Mouse (Mus musculus) B cell, adult 2 months (primary cell): ENCODE data around the gene Arhgap28.

ENCODE experiments used
- DNase-seq, 2 experiments: peaks; one replicate each; pipeline ENCODE4 v3.0.0; 2022

The Arhgap28 gene

DNA sequence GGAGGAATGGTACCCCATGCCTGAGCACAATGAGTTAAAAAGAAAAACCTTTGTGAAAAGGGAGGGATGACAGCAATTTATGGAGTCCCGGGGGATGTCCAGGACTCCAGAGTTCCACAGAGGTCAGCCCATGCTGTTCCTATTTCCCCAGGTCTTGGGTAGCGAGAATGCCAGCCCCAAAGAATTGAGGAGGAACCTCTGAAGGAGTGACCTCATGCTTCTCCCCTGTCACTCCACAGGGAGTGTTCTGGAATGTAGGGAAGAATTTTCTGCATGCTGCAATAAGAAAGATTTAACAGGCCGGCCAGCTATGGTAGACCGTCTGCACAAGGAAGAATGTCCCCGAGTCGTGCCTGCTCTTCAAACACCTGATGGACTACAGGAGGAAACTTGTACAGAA is 72.5 kb downstream of the Arhgap28 start:
- no peak for DNase-seq

GRCm38 (mm10) chr17:67930957-67931356 is 73.0 kb downstream of the Arhgap28 start:
- no peak for DNase-seq

DNA sequence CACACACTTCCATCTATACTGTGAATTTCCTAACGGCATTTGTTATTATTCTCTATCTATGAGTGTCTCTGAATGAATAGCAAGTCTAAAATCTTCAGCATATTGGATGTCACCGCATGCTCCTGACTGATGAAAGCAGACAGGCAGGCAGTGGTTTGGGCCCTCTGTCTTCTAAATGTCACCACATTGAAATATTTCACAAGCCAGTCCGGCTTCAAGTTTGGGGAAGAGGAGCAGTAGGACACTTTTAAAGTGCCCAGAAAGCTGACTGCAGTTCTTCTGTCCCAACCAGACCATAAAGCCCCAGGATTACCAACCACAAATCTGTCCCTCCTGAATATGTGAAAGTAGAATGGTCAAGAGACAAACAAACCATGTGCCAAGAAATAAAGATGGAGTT is 73.5 kb downstream of the Arhgap28 start:
- no peak for DNase-seq

DNA sequence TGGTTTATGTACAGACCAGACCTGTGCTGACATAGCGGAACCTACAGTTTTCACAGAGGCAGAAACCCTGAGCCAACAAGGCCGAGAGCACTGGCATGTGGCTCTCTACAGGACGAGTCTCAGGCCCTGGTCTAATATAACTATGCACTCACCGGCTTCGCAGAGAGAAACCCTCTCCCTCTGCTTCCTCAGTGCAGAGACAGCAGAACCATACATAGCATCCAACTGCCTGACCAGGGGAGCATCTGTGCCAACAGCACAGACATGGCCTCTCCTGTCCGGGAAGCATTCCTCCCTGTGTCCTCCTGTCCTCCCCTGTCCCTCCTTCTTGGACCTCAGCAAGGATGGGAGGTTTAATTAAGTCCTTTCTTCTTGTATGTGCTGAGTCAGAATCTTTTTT is 75.6 kb downstream of the Arhgap28 start:
- DNase-seq = no peak

GRCm38 (mm10) chr17:67927864-67928263 is 76.1 kb downstream of the Arhgap28 start:
- no peak for DNase-seq

DNA sequence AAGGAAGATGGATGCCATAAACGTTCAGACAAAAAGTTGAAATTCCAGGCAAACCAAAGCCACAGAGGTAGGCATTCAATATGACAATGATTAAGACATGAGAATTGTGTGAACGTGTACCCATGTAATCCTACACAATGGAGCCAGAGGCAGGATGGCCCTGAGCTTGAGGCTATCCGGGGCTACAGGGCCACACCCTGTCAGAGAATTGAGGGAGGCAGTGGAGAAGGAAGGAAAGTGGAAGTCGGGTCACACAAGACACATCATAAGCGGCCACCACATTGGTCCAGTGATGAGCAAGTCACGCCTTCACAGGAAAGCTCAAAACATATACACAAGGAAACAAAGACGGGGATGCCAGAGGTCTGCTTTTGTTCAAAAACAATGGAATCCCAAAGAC is 84.0 kb downstream of the Arhgap28 start:
- DNase-seq = no peak

DNA sequence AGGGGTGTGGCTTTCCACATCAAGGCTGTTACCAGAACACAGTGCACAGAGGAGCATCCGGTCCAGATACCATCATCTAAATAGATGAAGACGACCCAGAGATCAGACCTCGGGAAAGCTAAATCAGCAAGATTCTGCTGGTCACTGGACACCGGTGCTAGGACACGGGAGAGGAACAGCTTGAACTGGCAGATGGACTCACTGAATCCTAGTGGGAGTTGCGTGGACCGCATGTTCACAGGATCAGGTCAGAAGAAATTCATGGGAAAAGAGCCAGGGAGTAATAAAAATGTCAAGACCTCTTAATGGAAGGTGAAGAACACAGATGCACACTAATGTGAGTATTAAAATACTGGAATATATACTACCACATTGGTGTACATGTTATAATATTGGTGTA is 85.7 kb downstream of the Arhgap28 start:
- DNase-seq = no peak

DNA sequence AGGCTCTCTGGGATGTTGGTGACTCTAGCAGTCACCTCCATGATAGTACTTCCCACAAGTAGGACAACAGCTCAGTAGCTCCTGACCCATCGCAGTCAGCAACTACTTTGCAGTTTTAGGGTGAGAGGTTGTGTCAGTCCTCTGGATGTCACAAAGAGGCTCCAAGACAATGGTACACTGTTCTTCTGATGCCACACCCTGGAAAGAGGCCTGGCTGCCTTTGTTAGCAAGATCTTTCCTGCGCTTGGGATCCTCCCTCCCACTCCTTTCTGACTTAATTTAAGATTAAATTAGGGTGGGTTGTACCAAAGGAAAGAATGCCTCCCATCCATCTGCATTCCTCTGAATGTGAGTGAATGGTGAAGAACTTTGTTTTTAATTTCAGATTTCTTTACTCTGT is 87.0 kb downstream of the Arhgap28 start:
- no peak for DNase-seq

DNA sequence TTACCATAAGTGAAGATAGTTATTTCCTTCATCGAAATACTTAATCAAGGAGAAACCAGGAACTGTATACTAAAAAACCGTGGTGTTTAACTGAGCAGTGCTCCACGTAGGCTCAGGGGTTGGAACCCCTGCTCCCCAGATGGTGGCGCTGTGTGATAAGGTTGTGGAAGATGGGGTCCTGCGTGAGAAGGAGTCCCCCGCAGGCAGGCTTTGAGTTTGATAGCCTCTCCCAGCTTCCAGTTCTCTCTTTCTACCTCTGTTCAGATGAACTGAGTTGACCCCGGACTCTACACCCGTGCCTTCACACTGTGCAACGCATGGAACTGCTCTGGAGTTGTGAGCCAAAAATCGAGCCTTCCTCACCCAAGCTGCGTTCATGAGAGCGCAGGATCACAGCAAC is 91.3 kb downstream of the Arhgap28 start:
- DNase-seq = no peak

DNA sequence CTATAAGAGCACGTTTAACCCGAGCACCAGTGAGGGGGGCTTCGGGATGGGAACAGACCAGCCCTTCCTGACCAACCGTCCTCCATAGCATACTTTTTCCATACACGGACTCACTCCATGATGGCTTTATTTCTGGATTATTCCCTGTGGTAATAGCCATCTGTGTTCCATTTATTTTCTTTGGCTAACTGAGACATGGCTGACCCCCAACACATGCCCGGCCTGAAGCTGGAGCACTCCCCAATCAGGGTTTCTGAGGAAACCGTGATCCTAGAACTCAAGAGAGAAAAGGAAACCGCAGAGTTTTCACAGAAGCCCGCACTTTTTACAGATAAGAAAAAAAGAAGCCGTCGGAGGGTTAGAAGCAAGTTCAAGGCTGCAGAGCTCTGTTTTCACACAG is 91.9 kb downstream of the Arhgap28 start:
- no peak for DNase-seq

GRCm38 (mm10) chr17:67908537-67908936 is 95.4 kb downstream of the Arhgap28 start:
- no peak for DNase-seq

DNA sequence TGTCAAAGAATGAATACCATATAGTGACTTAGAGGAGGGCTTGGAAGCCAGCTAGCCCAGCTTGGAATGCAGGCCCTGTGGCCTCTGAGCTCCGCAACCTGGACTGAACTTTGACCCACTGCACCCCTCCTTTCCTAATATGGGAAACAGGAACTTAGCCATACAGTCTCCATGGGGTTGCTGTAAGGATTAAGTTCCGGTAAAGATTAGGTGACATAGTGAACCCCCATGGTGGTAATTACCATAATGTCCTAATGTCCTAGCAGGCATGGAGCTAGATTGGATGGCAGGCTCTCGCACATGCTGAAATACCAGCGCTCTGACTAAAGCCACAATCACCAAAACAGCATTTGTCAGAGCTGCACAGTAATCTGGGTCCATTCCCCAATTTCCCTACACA is 95.8 kb downstream of the Arhgap28 start:
- no peak for DNase-seq

DNA sequence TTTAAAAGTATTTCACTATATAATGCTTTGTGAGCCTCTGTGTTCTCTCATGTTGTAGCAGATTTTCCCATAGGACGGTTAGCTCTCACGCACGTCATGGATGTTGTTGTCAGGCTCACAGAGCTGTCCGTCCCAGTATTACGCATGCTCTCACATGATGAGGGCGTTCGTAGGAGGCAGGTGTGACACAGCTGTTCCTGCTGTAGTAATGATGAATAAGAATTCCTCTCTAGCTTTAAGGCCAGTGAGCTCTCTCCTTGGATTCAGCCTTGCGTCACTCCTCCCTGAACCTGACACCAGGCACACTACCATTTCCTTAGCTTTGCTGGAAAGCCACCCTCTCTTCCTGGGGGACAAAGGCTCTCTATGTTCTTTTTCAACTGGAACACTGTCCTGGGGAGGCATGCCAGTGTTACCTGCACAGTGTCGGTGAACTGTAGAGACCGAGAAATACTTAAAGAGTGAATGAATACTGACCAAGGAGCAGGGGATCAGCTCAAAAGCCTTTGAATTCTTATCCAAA is 96.3 kb downstream of the Arhgap28 start:
- DNase-seq = no peak

DNA sequence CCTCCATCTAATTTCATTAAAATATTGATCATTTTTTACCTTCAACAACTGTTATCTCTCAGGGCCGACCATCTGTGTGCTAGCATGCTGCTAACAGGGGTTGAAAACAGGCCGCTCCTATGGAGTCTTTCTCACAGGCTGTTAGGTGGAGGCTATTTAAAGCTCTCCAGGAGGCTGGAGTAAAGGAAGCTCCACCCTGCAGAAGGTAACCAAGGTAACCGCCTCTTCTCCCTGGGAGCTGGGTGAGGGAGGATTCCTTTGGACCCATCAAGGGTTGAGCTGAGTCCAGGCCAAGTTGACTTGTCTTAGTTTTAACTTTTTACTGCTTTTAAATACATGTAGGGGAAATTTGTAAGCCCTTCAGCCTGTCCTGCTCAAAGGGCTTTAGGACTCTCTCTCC is 97.7 kb downstream of the Arhgap28 start:
- no peak for DNase-seq

DNA sequence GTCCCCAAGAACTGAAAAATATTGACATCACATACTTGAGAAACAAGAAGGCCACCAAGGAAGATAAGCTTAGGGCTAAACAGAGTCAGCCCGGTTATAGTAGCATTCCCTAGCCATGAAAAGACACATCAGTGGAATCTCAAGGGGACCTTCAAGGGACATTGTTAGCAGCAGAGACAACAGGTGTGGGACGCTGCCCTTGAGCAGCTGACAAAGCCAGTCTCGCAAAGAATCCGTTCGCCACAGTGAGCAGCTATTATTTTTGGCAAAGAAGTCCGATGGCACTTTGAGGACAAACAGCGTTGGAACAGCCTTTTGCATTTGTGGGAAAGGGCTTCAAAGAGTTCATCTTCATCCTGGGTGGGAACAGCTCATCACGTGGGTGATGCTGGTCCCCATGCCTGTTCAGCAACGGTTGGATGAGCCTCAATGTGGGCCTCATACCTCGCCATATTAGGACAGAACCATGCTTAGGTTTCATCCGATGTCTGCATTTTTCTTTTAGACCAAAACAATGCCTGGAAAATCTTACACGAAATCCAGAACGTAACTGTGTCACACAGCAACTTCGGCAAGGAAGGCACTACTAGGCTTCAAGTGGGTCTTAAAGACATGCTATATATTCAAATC is 99.5 kb downstream of the Arhgap28 start:
- no peak for DNase-seq

DNA sequence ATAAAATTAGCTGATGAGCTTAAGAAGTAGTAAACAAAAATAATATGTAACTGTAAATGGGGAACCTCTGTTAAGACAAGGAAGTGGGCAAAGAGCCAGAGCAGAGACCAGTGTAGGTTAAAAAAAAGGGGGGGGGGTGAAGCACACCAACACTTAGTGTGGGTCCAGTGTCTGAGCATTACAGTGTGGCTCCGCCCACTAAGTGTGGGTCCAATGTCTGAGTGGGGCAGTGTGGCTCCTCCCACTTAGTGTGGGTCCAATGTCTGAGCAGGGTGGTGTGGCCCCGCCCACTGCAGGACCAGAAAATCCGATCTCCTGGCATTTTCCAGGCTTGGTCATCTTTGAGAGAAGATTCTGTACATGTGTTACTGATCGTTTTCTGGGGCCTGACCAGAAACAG is 101.1 kb downstream of the Arhgap28 start:
- DNase-seq = no peak

DNA sequence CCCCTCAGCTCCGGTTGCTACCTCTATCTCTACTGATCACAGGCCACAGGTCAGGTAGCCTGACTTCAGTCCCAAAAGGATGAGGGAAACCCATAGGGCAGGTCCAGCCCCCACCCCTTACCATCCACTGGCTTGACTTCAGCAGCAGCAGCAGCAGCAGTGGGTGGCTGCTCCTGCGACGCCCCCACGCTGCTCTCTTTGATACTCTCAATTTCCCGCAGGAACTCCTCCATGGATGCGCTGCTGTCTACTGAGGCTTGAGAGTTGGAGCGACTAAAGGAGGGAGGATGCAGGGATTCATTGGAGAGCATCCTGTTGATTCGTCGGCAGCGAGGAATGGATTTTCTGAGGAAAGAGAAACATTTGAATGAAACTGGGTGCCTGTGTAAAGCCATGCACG is 102.8 kb downstream of the Arhgap28 start:
- DNase-seq = no peak

DNA sequence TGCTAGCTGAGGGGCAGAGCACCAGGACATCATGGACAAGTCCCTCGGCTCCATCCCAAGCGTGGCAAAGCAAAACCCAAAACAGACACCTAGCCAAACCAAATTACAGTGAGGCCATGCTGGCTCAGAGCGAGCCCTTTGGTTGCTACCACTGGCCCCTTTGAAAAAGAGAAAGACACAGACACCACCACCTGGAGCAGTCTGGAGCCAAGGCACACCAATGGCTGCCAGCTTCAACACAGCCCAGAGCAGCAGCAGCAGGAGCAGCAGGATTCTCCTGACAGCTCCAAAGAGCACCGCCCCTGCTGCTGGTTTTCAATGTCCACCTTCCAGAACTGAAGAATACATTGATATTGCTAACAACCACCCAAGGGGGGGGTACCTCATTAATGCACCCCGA is 104.5 kb downstream of the Arhgap28 start:
- no peak for DNase-seq

- DNase-seq = no peak
These were observed 107.5 kb downstream of the Arhgap28 start for GRCm38 (mm10) chr17:67896413-67896812.

DNA sequence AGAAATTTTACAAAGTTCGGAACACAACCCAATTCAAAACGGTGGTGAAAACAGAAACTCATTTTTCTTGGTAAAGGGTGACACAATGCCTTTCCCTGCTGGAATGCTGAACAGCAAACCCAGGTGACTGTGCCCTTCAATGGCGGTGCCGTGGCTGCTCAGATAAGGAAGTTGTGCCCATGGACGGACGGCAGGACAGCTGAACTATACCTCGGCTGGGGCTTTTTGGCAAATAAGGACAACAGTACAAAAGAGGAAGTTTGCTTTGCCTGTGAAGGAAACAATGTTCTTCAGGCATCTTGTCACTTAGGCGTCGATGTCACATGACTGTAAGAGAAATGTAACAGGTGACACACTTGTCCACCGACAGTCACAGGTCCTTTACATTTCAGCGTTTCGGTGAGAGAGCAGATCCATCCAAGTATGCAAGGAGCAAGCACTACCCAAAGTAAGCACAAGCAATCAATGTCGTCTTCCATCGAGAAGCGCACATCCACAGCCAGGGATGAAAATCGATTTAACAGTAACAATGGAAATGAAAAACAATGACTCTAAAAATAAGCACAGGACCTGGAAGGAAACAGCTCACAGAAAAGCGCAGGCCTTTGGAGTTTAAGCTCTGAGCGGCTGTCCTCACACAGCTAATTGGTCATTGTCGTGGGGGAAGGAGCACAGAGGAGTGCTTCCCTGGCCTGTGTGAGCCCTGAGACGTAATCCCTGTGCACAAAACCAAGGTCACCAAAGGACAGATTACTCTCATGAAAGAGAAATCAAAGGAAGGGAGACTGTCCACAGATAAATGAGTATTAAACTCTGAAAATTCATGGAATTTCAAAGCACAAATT is 114.2 kb downstream of the Arhgap28 start:
- no peak for DNase-seq

GRCm38 (mm10) chr17:67888081-67888480 is 115.8 kb downstream of the Arhgap28 start:
- no peak for DNase-seq

- DNase-seq = no peak
These were observed 117.6 kb downstream of the Arhgap28 start for GRCm38 (mm10) chr17:67886326-67886725.

DNA sequence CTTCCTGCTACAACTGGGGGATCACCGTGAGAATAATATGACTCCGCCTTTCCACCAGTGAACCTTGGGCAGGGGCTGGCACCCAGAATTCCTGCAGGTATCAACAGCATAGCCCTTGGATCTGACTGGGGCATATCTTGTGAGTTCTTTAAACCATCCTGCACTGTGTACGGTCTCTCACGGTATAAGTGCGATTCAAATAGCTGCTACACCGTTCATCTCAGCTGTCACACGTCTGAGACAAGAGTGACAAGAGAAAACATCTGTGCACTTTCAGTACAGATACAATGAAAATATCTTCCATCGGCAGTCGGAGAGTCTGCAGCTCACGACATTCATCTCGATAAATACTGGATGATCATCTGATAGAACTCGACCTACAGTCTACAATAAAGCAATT is 126.3 kb downstream of the Arhgap28 start:
- no peak for DNase-seq
